Mouse (Mus musculus): ENCODE data around the gene Ptbp2.

Ptbp2 gene

GRCm38 (mm10) chr3:119684741-119685140, 99.5 kb downstream of the Ptbp2 start:
- DNase-seq (ENCODE audit: low read depth, low spot score): no peak
